Mouse (Mus musculus): ENCODE measurements around the gene Eif4e2.

DNA sequence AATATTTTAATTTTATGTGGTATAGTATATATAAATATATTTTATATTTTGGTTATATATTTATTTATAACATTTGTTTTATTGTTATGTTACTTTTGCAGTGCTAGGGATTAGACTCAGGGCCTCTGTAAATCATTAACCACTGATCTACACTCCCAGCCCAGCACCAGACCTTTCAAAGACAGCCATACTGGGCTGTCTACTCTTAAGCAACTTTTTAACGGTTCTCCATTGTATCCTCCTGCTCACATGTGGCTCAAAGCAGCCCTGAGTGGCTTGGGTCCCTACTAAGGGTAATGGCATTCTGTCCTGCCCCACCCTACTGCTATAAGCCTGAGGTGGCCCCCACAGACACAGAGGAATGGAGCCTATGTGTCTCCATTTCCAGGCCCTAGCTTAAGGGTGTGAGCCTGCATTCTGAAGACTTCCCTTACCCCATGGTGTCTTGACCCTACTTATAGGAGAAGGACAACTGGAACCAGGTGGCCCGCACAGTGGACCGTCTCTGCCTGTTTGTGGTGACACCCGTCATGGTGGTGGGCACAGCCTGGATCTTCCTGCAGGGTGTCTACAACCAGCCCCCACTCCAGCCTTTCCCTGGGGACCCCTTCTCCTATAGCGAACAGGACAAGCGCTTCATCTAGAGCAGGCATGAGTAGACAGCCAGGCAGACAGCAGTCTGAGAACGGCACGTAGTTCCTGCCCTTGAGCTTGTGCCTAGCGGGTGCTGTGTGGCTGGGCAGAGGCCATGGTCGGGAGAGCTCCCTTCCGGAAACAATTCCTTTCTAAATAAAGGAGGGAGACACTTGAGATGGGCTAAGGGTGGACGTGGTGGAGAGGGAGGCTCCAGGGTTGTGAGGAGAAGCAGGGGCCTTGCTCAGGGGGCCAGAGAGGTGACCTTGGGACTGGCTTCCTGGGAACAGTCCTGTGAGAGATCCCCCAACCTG, 15.3 kb upstream of the Eif4e2 start:
- TF ChIP-seq CTCF (IDR thresholded peaks at IDR 0.05; ENCODE audit: extremely low read depth, insufficient read length, insufficient replicate concordance, low read depth, low read length), result no peak
- TF ChIP-seq POLR2A (IDR thresholded peaks at IDR 0.05; ENCODE audit: low read depth, low read length), result no peak
